In genomic region chr15:97664981-97665668, GRCm38 (mm10) we compare ENCODE assay signal across 10 mouse cellular contexts. TPM values are rescaled to one million over a fixed set of nuclear protein-coding genes. Genes with fewer than 3 reads are reported as not detected.
DNase-seq lines count a peak whose midpoint lies in the region; ATAC-seq and TF ChIP-seq lines count a peak whose summit lies in the region.
"Had no signal": no experiment of that assay in that cellular context is flagged by ENCODE, and none has a peak within 500 bp of the region (broad histone marks: within the 10 kb centered on the region; RNA-seq: fewer than 3 reads in every experiment).

No protein-coding gene starts in this region.

- H3K4me2 ChIP-seq in stomach, postnatal 0 days (replicated peaks; ENCODE audit: low read depth) = no peak overlapping the region
- no peak overlapping the region for H3K4me2 ChIP-seq in hindbrain, embryonic 16.5 days (ENCODE audit: low read length)
- H3K4me2 ChIP-seq: limb, embryonic 13.5 days had no signal

- H3K9me3 ChIP-seq in stomach, postnatal 0 days (ENCODE audit: control insufficient read depth, low read length) = no peaks in the 10 kb centered on the region
- no peaks in the 10 kb centered on the region for H3K9me3 ChIP-seq in hindbrain, embryonic 16.5 days (ENCODE audit: control insufficient read depth, low read length)
- H3K9me3 ChIP-seq: limb, embryonic 13.5 days had no signal

- no peaks in the 10 kb centered on the region for H3K27me3 ChIP-seq in heart, adult 2 months (ENCODE audit: control insufficient read depth, insufficient read depth, low read length)
- no peaks in the 10 kb centered on the region for H3K27me3 ChIP-seq in stomach, postnatal 0 days (ENCODE audit: control insufficient read depth, insufficient read depth, low read length)
- no peaks in the 10 kb centered on the region for H3K27me3 ChIP-seq in hindbrain, embryonic 16.5 days (replicated peaks; ENCODE audit: control insufficient read depth, insufficient read depth, low read length)
- H3K27me3 ChIP-seq: limb, embryonic 13.5 days had no signal

- no peak for TF ChIP-seq POLR2A in heart, adult 2 months (IDR thresholded peaks at IDR 0.05; ENCODE audit: insufficient read depth, low read depth, low read length)
- no peak for TF ChIP-seq POLR2A in embryonic fibroblast, embryonic 13.5 days (IDR thresholded peaks at IDR 0.05; ENCODE audit: low read depth, low read length)

- TF ChIP-seq EP300 in heart, adult 2 months (IDR thresholded peaks at IDR 0.05; ENCODE audit: insufficient read depth, low read depth, low read length) = no peak
- no peak for TF ChIP-seq EP300 in stomach, postnatal 0 days (optimal IDR thresholded peaks at IDR 0.05)

- H3K4me1 ChIP-seq in heart, adult 2 months (ENCODE audit: control insufficient read depth, insufficient read depth, low read length) = no peaks in the 10 kb centered on the region
- H3K4me1 ChIP-seq in embryonic fibroblast, embryonic 13.5 days (ENCODE audit: control insufficient read depth, insufficient read depth, low read length) = no peaks in the 10 kb centered on the region
- H3K4me1 ChIP-seq in stomach, postnatal 0 days (replicated peaks; ENCODE audit: control insufficient read depth, insufficient read depth) = no peaks in the 10 kb centered on the region
- no peaks in the 10 kb centered on the region; the same call in 1 of the 2 replicates for H3K4me1 ChIP-seq in hindbrain, embryonic 16.5 days (ENCODE audit: control insufficient read depth, insufficient read depth, low read depth, low read length)

- 61% methylated on average over 16 of the region's 16 CpGs for WGBS in heart, adult 2 months
- 63% methylated on average over 16 of the region's 16 CpGs for WGBS in stomach, postnatal 0 days
- WGBS in hindbrain, embryonic 16.5 days = 64% methylated on average over 16 of the region's 16 CpGs

- H3K4me3 ChIP-seq in heart, adult 2 months = no peak overlapping the region
- no peak overlapping the region for H3K4me3 ChIP-seq in embryonic fibroblast, embryonic 13.5 days (ENCODE audit: insufficient read depth, low read length)
- H3K4me3 ChIP-seq in stomach, postnatal 0 days (ENCODE audit: low read depth, low read length) = no peak overlapping the region
- no peak overlapping the region for H3K4me3 ChIP-seq in hindbrain, embryonic 16.5 days (ENCODE audit: low read length)
- H3K4me3 ChIP-seq: limb, embryonic 13.5 days had no signal

- H3K79me2 ChIP-seq in heart, adult 2 months (replicated peaks; ENCODE audit: control insufficient read depth, insufficient read depth, low read length) = no peaks in the 10 kb centered on the region

- no peak for ATAC-seq in stomach, postnatal 0 days (ENCODE audit: low FRiP score, low TSS enrichment)
- no peak for ATAC-seq in hindbrain, embryonic 16.5 days

- H3K9ac ChIP-seq in heart, adult 2 months (ENCODE audit: low read depth, low read length) = no peak overlapping the region
- H3K9ac ChIP-seq in stomach, postnatal 0 days (ENCODE audit: low read length) = no peak overlapping the region
- no peak overlapping the region for H3K9ac ChIP-seq in hindbrain, embryonic 16.5 days (ENCODE audit: low read depth, low read length)
- H3K9ac ChIP-seq: limb, embryonic 13.5 days had no signal

- peak; percentile 81 for TF ChIP-seq CTCF in heart, adult 2 months (IDR thresholded peaks at IDR 0.05)
- TF ChIP-seq CTCF in embryonic fibroblast, embryonic 13.5 days (IDR thresholded peaks at IDR 0.05; ENCODE audit: borderline replicate concordance, insufficient read depth, low read length) = peak; percentile 65; the same call in 1 of the 2 replicates
- TF ChIP-seq CTCF in stomach, postnatal 0 days (IDR thresholded peaks at IDR 0.05; ENCODE audit: low read depth) = peak; percentile 76

- H3K36me3 ChIP-seq in heart, adult 2 months (ENCODE audit: control insufficient read depth, insufficient read depth, low read length) = no peaks in the 10 kb centered on the region
- no peaks in the 10 kb centered on the region for H3K36me3 ChIP-seq in stomach, postnatal 0 days (ENCODE audit: control insufficient read depth, insufficient read depth, low read length)
- no peaks in the 10 kb centered on the region for H3K36me3 ChIP-seq in hindbrain, embryonic 16.5 days (ENCODE audit: control insufficient read depth, insufficient read depth, low read length)
- H3K36me3 ChIP-seq: limb, embryonic 13.5 days had no signal

- intact Hi-C loops in heart, adult 2 months (cut with DNase I) = loop anchor here (1.0 to 5.0 kb wide), 5 partner anchors 68 to 470 kb away; no protein-coding TSS in a partner anchor

- no peak for DNase-seq in heart, adult 2 months
- DNase-seq in heart, postnatal 4 days = no peak
- peak; percentile 25 for DNase-seq in thymus, postnatal 25 days
- DNase-seq in thymus, postnatal 36 days = no peak
- DNase-seq in stomach, postnatal 0 days (ENCODE audit: low spot score) = no peak
- DNase-seq in spleen, adult 18-20 months = no peak
- DNase-seq: gastrocnemius, postnatal 10 days had no signal

- H3K27ac ChIP-seq in heart, adult 2 months = no peak overlapping the region
- no peak overlapping the region for H3K27ac ChIP-seq in embryonic fibroblast, embryonic 13.5 days (ENCODE audit: insufficient read depth, low read length)
- no peak overlapping the region for H3K27ac ChIP-seq in stomach, postnatal 0 days (replicated peaks)
- H3K27ac ChIP-seq in hindbrain, embryonic 16.5 days (ENCODE audit: low read depth, low read length) = no peak overlapping the region
- H3K27ac ChIP-seq: limb, embryonic 13.5 days had no signal

RNA-seq across cellular contexts. Expression of gene Rpap3, which starts 40.5 kb away (rescaled TPM):
- total RNA-seq in heart, adult 2 months (2021) = 10 to 100 TPM; 12.7 to 14.2 TPM
- 4.4 and 7.4 TPM in 2 replicates for polyA plus RNA-seq in heart, adult 2 months (2012; rRNA removed)
- 10 to 100 TPM; 16.0 to 19.7 TPM for total RNA-seq in heart, postnatal 4 days (2021)
- 18.4 and 22.4 TPM in 2 replicates for polyA plus RNA-seq in embryonic fibroblast, embryonic 13.5 days (2011; ENCODE audit: insufficient read length, low read depth, missing spikeins)
- 13.3 and 13.9 TPM in 2 replicates for polyA plus RNA-seq in stomach, postnatal 0 days (2015; fragmentation: Nextera tagmentation; extraction: Ambion mirVana)
- polyA plus RNA-seq in hindbrain, embryonic 16.5 days (2015; fragmentation: Nextera tagmentation; extraction: Ambion mirVana) = 32.8 and 33.8 TPM in 2 replicates
